Mouse (Mus musculus): ENCODE measurements at regions not wholly inside any gene's neighbourhood (a gene's known extent, or its start where the extent isn't known, plus 50 kb on each side); places are given as distances from the start of the nearest gene placed in this dataset.

GRCm38 (mm10) chr1:71896141-71896725 is 243.2 kb upstream of the Fn1 start:
- no peak for ATAC-seq
- Histone ChIP-seq H3K27ac (ENCODE audit: low read depth, low read length) (no peak overlapping the region; the same call in 1 of the 2 replicates), H3K27me3 (replicated peaks; ENCODE audit: control insufficient read depth, insufficient read depth, low read length) (no peaks in the 10 kb centered on the region), H3K4me3 (ENCODE audit: low read length) (no peak overlapping the region), H3K4me2 (ENCODE audit: low read length) (no peak overlapping the region), H3K9me3 (ENCODE audit: control insufficient read depth, low read length) (no peaks in the 10 kb centered on the region), H3K9ac (ENCODE audit: low read depth, low read length) (no peak overlapping the region), H3K36me3 (ENCODE audit: control insufficient read depth, insufficient read depth, low read length) (no peaks in the 10 kb centered on the region), H3K4me1 (ENCODE audit: control insufficient read depth, insufficient read depth, low read depth, low read length) (peaks cover 3% of the 10 kb centered on the region)
- 49% methylated on average over 11 of the region's 11 CpGs for WGBS

- WGBS: 79% methylated on average over 5 of the region's 5 CpGs
- H3K4me3 ChIP-seq (ENCODE audit: low read length): no peak overlapping the region
- no peaks in the 10 kb centered on the region for H3K27me3 ChIP-seq (replicated peaks; ENCODE audit: control insufficient read depth, insufficient read depth, low read length)
- H3K9ac ChIP-seq (ENCODE audit: low read depth, low read length): no peak overlapping the region
- no peaks in the 10 kb centered on the region for H3K36me3 ChIP-seq (ENCODE audit: control insufficient read depth, insufficient read depth, low read length)
- ATAC-seq: no peak
- no peaks in the 10 kb centered on the region for H3K9me3 ChIP-seq (ENCODE audit: control insufficient read depth, low read length)
- H3K27ac ChIP-seq (ENCODE audit: low read depth, low read length): no peak overlapping the region
- peaks cover 3% of the 10 kb centered on the region for H3K4me1 ChIP-seq (ENCODE audit: control insufficient read depth, insufficient read depth, low read depth, low read length)
- no peak overlapping the region for H3K4me2 ChIP-seq (ENCODE audit: low read length)
Observed at GRCm38 (mm10) chr1:71893636-71894035, 240.6 kb upstream of the Fn1 start.

- H3K36me3 ChIP-seq (ENCODE audit: control insufficient read depth, insufficient read depth, low read length): no peaks in the 10 kb centered on the region
- no peak overlapping the region for H3K9ac ChIP-seq (ENCODE audit: low read depth, low read length)
- no peaks in the 10 kb centered on the region for H3K4me1 ChIP-seq (ENCODE audit: control insufficient read depth, insufficient read depth, low read depth, low read length)
- WGBS: 91% methylated on average over 3 of the region's 3 CpGs
- H3K27ac ChIP-seq (ENCODE audit: low read depth, low read length): no peak overlapping the region
- ATAC-seq: no peak
- H3K4me2 ChIP-seq (ENCODE audit: low read length): no peak overlapping the region
- H3K4me3 ChIP-seq (ENCODE audit: low read length): no peak overlapping the region
- H3K27me3 ChIP-seq (replicated peaks; ENCODE audit: control insufficient read depth, insufficient read depth, low read length): no peaks in the 10 kb centered on the region
- no peaks in the 10 kb centered on the region for H3K9me3 ChIP-seq (ENCODE audit: control insufficient read depth, low read length)
Observed at GRCm38 (mm10) chr1:71887809-71888208, 234.8 kb upstream of the Fn1 start.

- H3K27ac ChIP-seq (ENCODE audit: low read depth, low read length): no peak overlapping the region
- H3K4me1 ChIP-seq (ENCODE audit: control insufficient read depth, insufficient read depth, low read depth, low read length): no peaks in the 10 kb centered on the region
- H3K9me3 ChIP-seq (ENCODE audit: control insufficient read depth, low read length): no peaks in the 10 kb centered on the region
- no peak for ATAC-seq
- H3K4me2 ChIP-seq (ENCODE audit: low read length): no peak overlapping the region
- H3K9ac ChIP-seq (ENCODE audit: low read depth, low read length): no peak overlapping the region
- WGBS: 80% methylated on average over 6 of the region's 6 CpGs
- no peaks in the 10 kb centered on the region for H3K36me3 ChIP-seq (ENCODE audit: control insufficient read depth, insufficient read depth, low read length)
- no peak overlapping the region for H3K4me3 ChIP-seq (ENCODE audit: low read length)
- no peaks in the 10 kb centered on the region for H3K27me3 ChIP-seq (replicated peaks; ENCODE audit: control insufficient read depth, insufficient read depth, low read length)
Observed at GRCm38 (mm10) chr1:71886903-71887302, 233.9 kb upstream of the Fn1 start.

GRCm38 (mm10) chr1:71886233-71886632 is 233.2 kb upstream of the Fn1 start:
- Histone ChIP-seq H3K36me3 (ENCODE audit: control insufficient read depth, insufficient read depth, low read length) (no peaks in the 10 kb centered on the region), H3K4me3 (ENCODE audit: low read length) (no peak overlapping the region), H3K9ac (ENCODE audit: low read depth, low read length) (no peak overlapping the region), H3K4me1 (ENCODE audit: control insufficient read depth, insufficient read depth, low read depth, low read length) (no peaks in the 10 kb centered on the region), H3K27ac (ENCODE audit: low read depth, low read length) (no peak overlapping the region), H3K9me3 (ENCODE audit: control insufficient read depth, low read length) (no peaks in the 10 kb centered on the region), H3K27me3 (replicated peaks; ENCODE audit: control insufficient read depth, insufficient read depth, low read length) (no peaks in the 10 kb centered on the region), H3K4me2 (ENCODE audit: low read length) (no peak overlapping the region)
- no peak for ATAC-seq
- 74% methylated on average over 5 of the region's 5 CpGs for WGBS

GRCm38 (mm10) chr1:71881851-71882250 is 228.9 kb upstream of the Fn1 start:
- Histone ChIP-seq H3K36me3 (ENCODE audit: control insufficient read depth, insufficient read depth, low read length) (no peaks in the 10 kb centered on the region), H3K4me2 (ENCODE audit: low read length) (no peak overlapping the region), H3K9ac (ENCODE audit: low read depth, low read length) (no peak overlapping the region), H3K27ac (ENCODE audit: low read depth, low read length) (no peak overlapping the region), H3K4me3 (ENCODE audit: low read length) (no peak overlapping the region), H3K27me3 (replicated peaks; ENCODE audit: control insufficient read depth, insufficient read depth, low read length) (no peaks in the 10 kb centered on the region), H3K9me3 (ENCODE audit: control insufficient read depth, low read length) (no peaks in the 10 kb centered on the region), H3K4me1 (ENCODE audit: control insufficient read depth, insufficient read depth, low read depth, low read length) (no peaks in the 10 kb centered on the region)
- WGBS: 83% methylated on average over 12 of the region's 12 CpGs
- no peak for ATAC-seq

- WGBS: 83% methylated on average over 4 of the region's 4 CpGs
- H3K9me3 ChIP-seq (ENCODE audit: control insufficient read depth, low read length): no peaks in the 10 kb centered on the region
- H3K4me2 ChIP-seq (ENCODE audit: low read length): no peak overlapping the region
- H3K27ac ChIP-seq (ENCODE audit: low read depth, low read length): no peak overlapping the region
- H3K4me3 ChIP-seq (ENCODE audit: low read length): no peak overlapping the region
- no peak for ATAC-seq
- H3K27me3 ChIP-seq (replicated peaks; ENCODE audit: control insufficient read depth, insufficient read depth, low read length): no peaks in the 10 kb centered on the region
- no peaks in the 10 kb centered on the region for H3K4me1 ChIP-seq (ENCODE audit: control insufficient read depth, insufficient read depth, low read depth, low read length)
- no peaks in the 10 kb centered on the region for H3K36me3 ChIP-seq (ENCODE audit: control insufficient read depth, insufficient read depth, low read length)
- no peak overlapping the region for H3K9ac ChIP-seq (ENCODE audit: low read depth, low read length)
Observed at GRCm38 (mm10) chr1:71881191-71881590, 228.2 kb upstream of the Fn1 start.

- Histone ChIP-seq H3K4me3 (ENCODE audit: low read length) (no peak overlapping the region), H3K27ac (ENCODE audit: low read depth, low read length) (no peak overlapping the region), H3K9ac (ENCODE audit: low read depth, low read length) (no peak overlapping the region), H3K4me2 (ENCODE audit: low read length) (no peak overlapping the region), H3K4me1 (ENCODE audit: control insufficient read depth, insufficient read depth, low read depth, low read length) (no peaks in the 10 kb centered on the region), H3K9me3 (ENCODE audit: control insufficient read depth, low read length) (no peaks in the 10 kb centered on the region), H3K27me3 (replicated peaks; ENCODE audit: control insufficient read depth, insufficient read depth, low read length) (no peaks in the 10 kb centered on the region), H3K36me3 (ENCODE audit: control insufficient read depth, insufficient read depth, low read length) (no peaks in the 10 kb centered on the region)
- 66% methylated on average over 6 of the region's 6 CpGs for WGBS
- no peak for ATAC-seq
Observed at GRCm38 (mm10) chr1:71880480-71880879, 227.5 kb upstream of the Fn1 start.

- no peak overlapping the region for H3K4me3 ChIP-seq (ENCODE audit: low read length)
- 69% methylated on average over 9 of the region's 9 CpGs for WGBS
- H3K9ac ChIP-seq (ENCODE audit: low read depth, low read length): no peak overlapping the region
- H3K4me2 ChIP-seq (ENCODE audit: low read length): no peak overlapping the region
- no peaks in the 10 kb centered on the region for H3K27me3 ChIP-seq (replicated peaks; ENCODE audit: control insufficient read depth, insufficient read depth, low read length)
- no peak for ATAC-seq
- no peaks in the 10 kb centered on the region for H3K4me1 ChIP-seq (ENCODE audit: control insufficient read depth, insufficient read depth, low read depth, low read length)
- no peaks in the 10 kb centered on the region for H3K36me3 ChIP-seq (ENCODE audit: control insufficient read depth, insufficient read depth, low read length)
- no peaks in the 10 kb centered on the region for H3K9me3 ChIP-seq (ENCODE audit: control insufficient read depth, low read length)
- H3K27ac ChIP-seq (ENCODE audit: low read depth, low read length): no peak overlapping the region
Observed at GRCm38 (mm10) chr1:71876712-71877401, 223.9 kb upstream of the Fn1 start.

Measured in hindbrain, embryonic 16.5 days (tissue).